Mouse (Mus musculus) cerebellum, adult 2 months (tissue): ENCODE data around the gene Epha4. TPM values are rescaled to one million over a fixed set of nuclear protein-coding genes. Genes with fewer than 3 reads are reported as not detected.

ENCODE experiments used
- DNase-seq, 2 experiments: peaks; one replicate each; pipeline ENCODE4 v3.0.0; 2021
- H3K27ac ChIP-seq: fragments of 200-500 bp; 2 replicates; pipeline ENCODE4 v1.5.1; 2012; ENCODE audit warnings: low read length, control low read depth, inconsistent platforms; ENCODE audit not compliant: insufficient read depth
- H3K27me3 ChIP-seq: fragments of 200-500 bp; 2 replicates; pipeline ENCODE4 v1.6.1; 2012; ENCODE audit warnings: inconsistent platforms, mild to moderate bottlenecking, low read length, moderate library complexity; ENCODE audit not compliant: control insufficient read depth, insufficient read depth
- H3K4me1 ChIP-seq: fragments of 200-500 bp; 2 replicates; pipeline ENCODE4 v1.6.1; 2011; ENCODE audit warnings: low read length; ENCODE audit not compliant: control insufficient read depth, insufficient read depth
- H3K4me3 ChIP-seq: fragments of 200-500 bp; replicated peaks from 2 replicates; pipeline ENCODE3; 2011; ENCODE audit warnings: mild to moderate bottlenecking, low read depth, low read length, control low read depth; ENCODE audit not compliant: insufficient read depth
- CTCF ChIP-seq: fragments of 200-500 bp; IDR thresholded peaks from 2 replicates; pipeline ENCODE4 v1.5.1; 2011; ENCODE audit warnings: low read depth, mild to moderate bottlenecking, control low read depth, low read length, moderate library complexity, borderline replicate concordance; ENCODE audit not compliant: insufficient read depth
- POLR2A ChIP-seq: fragments of 200-500 bp; IDR thresholded peaks from 2 replicates; pipeline ENCODE4 v1.6.1; 2011; ENCODE audit warnings: low read length, control low read depth, borderline replicate concordance; ENCODE audit not compliant: insufficient read depth
- WGBS: fragments of 180-500 bp; shearing (Covaris S2); methylation state at CpG from one replicate; pipeline ENCODE4 v1.1.7; 2018; 5-methylcytosine and 5-hydroxymethylcytosine counted together
- polyA plus RNA-seq: library from polyadenylated mRNA; depleted of rRNA; stranded (reverse); fragments of >200 nt; gene quantifications from 2 replicates; pipeline ENCODE4 v1.2.3, GENCODE M21; 2012

Gene Epha4
- polyA plus RNA-seq, 1 experiment: 12.5 TPM

DNA sequence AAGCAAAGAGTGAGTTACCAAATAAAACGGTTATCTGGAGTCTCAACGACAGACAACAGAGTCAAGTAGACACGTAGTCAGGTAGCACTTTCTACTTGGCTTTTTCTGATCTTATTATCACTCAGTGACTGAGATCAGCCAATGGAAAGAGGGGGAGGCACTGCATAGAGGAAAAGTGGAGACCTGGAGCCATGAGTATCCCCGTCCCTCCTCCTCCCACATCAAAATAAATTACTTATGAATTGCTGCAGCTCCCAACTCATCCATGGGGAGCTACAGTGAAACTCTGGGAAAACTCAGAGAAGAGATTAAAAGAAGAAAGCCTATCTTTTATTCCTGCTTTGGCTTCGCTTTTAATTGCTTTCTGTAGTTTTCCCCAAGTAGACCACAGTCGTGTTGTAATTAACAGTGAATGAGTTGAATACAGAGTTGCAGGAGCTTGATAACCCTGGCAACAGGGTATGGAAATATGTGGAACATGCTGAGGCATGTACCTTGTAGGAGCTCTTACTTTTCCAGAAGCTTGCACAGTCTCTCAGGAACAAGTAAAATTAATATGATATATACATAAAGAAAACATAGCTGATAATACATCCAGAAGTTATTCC is 17.8 kb upstream of the Epha4 start:
- TF ChIP-seq CTCF (no peak), POLR2A (no peak)
- Histone ChIP-seq H3K4me3 (no peak overlapping the region), H3K27me3 (no peaks in the 10 kb centered on the region), H3K27ac (no peak overlapping the region), H3K4me1 (no peaks in the 10 kb centered on the region)
- 49% methylated on average over 6 of the region's 6 CpGs for WGBS
- no peak for DNase-seq

DNA sequence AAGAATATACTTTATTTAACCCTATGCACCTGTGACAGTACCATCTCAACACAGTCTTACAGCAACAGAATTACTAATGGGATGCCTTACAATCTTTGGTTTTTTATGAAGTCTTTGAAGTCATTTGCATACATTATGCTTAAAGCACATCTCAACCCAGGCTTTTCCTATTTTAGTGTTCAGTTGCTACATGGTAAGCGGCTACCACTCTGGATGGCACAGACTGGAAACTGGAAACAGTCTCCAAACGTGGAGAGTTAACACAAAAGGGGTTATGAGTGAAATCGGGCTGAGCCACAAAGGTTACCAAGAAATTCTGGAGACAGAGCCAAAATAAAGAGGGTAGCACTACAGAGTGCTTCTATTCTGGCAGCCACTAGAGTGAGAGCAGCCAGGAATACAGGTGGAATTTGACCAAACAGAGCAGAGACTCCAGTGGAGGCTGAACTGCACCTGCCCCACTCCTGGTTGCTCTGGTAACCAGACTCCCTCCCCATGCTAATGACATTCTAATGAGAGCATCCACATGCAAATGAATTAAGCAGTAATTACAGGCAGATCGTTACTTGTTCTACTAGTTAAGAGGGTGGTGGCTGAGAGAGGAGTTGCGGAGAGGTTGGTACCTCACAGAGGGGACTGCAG is 17.2 kb upstream of the Epha4 start:
- no peaks in the 10 kb centered on the region for H3K27me3 ChIP-seq
- DNase-seq: no peak
- H3K27ac ChIP-seq: no peak overlapping the region
- no peak for TF ChIP-seq POLR2A
- TF ChIP-seq CTCF: no peak
- 29% methylated on average over 5 of the region's 5 CpGs for WGBS
- no peaks in the 10 kb centered on the region for H3K4me1 ChIP-seq
- no peak overlapping the region for H3K4me3 ChIP-seq

DNA sequence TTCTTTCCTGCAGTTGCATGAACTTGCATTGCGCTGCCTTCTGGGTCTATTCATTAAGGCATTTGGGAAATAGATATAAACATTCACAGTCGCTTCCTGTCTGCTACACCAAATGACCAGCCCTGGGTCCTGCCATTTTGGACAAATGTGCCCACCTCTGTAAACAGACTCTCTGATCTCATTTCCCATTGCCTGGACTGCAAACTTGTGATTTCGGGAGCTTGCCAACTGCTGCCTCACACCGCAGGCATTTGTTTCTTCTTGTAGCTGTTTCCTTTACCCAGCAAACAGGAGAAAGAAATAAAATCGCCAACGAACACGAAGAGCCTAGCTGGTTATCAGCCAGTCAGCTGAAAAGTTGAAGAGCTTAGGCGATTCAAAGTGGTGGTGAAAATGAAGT is 10.2 kb upstream of the Epha4 start:
- TF ChIP-seq CTCF: no peak
- no peak for TF ChIP-seq POLR2A
- Histone ChIP-seq H3K27ac (no peak overlapping the region), H3K4me1 (no peaks in the 10 kb centered on the region), H3K4me3 (no peak overlapping the region), H3K27me3 (no peaks in the 10 kb centered on the region)
- DNase-seq: no peak
- WGBS: 86% methylated on average over 8 of the region's 8 CpGs

DNA sequence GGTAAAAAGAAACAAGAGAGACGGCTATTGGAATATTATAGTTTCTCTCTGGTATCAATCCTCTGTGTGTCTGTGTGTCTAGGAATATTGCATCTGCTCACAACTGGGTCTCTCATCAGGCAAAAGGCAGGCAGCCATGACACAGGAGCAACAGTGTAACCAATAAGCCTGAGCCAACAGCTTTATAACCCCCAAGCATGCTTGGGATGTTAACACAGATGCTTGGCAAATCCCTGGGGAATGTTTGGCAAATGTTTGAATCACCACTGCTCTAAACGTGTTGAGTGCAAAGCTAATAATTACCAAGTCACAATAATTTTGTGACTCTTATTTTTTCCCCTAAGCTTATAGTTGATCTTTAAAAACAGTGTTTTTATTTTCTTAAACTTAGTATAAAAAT is 8.5 kb upstream of the Epha4 start:
- H3K4me3 ChIP-seq: no peak overlapping the region
- no peaks in the 10 kb centered on the region for H3K4me1 ChIP-seq
- no peak for TF ChIP-seq POLR2A
- no peak for TF ChIP-seq CTCF
- H3K27ac ChIP-seq: no peak overlapping the region
- no peak for DNase-seq
- WGBS: 63% methylated on average over 2 of the region's 2 CpGs
- H3K27me3 ChIP-seq: no peaks in the 10 kb centered on the region

DNA sequence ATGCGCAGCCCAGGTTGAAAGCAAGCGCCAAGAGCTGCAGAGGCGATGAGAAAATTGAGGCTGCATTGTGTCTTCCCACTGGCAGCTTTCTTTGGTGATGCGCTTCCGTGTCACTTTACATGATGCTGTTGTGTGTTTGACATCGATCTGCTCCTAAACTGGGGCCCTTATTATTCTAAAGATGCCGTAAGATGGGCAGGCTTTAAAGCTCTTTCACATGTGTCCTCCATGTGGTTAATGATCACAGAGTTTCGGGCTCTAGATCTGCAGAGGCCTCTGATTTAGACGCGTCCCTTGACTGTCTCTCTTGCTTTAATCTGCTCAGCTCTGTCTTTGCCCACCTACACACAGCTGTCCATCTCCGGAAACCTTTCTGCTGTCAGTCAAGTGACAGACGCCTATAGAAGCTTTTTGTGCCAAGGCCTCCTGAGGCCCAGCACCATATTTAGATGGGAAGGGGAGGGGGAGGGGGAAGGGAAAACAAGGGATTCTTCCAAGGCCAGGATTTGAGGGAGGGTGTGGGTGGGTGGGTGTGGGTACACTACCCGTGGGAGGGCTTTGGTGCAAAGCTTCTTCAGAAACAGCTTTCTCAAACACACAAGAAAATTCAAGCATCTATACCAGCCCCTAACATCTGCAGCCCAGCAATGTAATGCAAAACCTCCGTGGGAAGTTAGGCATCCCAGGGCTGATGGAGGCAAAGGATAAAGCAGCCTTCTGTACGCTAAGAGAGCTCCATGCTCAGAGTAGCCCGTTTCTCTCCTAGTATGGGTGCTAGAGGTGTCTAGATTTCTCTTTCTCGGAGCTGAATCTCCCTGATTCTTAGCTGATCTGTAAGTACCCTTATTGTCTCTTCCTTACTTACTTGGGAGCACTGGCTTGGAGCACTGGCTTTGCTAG is 7.0 kb upstream of the Epha4 start:
- Histone ChIP-seq H3K4me1 (no peaks in the 10 kb centered on the region), H3K27me3 (no peaks in the 10 kb centered on the region), H3K27ac (no peak overlapping the region), H3K4me3 (no peak overlapping the region)
- no peak for DNase-seq
- TF ChIP-seq POLR2A: no peak
- TF ChIP-seq CTCF: no peak
- 39% methylated on average over 16 of the region's 17 CpGs for WGBS

DNA sequence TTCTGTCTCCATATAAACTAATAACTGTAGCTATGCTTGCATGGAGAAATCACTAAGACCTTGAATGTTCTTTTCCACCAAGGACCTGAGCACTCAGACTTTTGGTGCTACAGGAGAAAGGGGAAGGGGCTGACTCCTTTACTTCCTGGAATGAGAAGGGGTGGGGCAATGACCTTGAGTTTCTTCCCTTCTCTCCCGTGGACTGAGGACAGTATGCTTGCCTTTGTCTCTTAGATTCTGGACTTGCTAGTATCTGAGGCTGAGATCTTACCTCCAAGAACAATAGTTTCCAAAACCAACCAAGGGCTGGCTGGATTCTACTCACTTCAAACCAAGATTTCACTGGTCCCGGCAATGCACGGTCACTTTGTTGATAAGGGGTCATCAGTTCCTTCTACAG is 3.8 kb upstream of the Epha4 start:
- H3K27me3 ChIP-seq: no peaks in the 10 kb centered on the region; the same call in 1 of the 2 replicates
- WGBS: 92% methylated on average over 3 of the region's 3 CpGs
- H3K27ac ChIP-seq: no peak overlapping the region
- TF ChIP-seq CTCF: no peak
- TF ChIP-seq POLR2A: no peak
- no peaks in the 10 kb centered on the region for H3K4me1 ChIP-seq
- H3K4me3 ChIP-seq: no peak overlapping the region
- DNase-seq: no peak

DNA sequence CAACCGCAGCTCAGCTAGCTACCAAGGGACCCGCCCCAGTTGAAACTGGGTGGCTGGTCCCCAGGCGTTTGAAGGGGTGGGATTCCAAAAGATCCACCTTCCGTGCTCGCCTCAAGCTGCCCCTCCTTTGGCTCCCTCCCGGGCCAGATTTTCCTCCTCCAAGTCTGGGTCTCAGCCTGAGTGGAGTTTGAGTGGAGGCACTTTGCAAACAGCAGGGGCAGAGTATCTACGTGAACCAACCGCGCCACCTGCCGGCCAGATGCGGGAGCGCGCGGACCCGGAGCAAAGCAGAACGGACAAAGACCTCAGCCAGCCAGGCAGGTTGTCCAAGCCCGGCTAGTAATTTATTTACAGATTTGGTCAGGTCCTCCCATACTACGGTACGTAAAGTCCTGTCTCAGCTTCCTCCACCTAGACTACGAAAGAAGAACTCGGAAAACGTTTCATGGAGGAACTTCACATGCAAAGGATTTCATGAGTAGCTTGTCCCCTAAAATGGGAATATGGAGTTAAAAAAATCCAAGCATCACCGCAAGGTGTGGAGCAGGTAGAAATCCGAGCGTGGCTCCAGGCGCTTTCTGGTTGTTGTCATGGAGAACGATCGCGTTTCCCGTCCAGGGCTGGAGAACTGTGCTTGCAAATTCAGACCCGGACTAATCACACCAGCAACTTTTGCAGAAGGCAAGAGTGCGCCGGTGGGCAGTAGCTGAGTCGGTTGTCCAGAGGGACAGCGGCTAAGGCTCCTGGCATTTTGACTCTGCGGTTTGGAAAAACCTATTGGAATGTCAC is 1.5 kb upstream of the Epha4 start:
- Histone ChIP-seq H3K27me3 (no peaks in the 10 kb centered on the region; the same call in 1 of the 2 replicates), H3K4me1 (no peaks in the 10 kb centered on the region), H3K4me3 (no peak overlapping the region), H3K27ac (no peak overlapping the region)
- WGBS: 2% methylated on average over 36 of the region's 36 CpGs
- peak; percentile 81 to 93 for DNase-seq
- TF ChIP-seq CTCF (peak; percentile 96), POLR2A (no peak)

DNA sequence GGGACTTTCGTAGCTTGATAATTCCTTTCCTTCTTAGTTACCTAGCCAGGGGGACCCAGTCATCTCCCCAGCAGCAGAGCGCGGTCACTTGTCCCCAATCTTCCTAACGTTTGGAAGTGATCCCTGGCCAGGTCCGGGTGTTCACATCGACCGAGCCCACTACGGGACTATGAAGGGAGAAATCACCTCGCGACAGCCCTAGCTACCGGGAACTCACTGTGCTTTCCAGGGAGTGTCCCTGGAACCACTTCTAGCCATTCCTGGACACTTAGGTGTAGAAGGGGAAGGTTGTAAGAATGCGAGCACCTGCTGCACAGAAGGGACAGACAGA is 728 bp upstream of the Epha4 start:
- Histone ChIP-seq H3K27me3 (no peaks in the 10 kb centered on the region; the same call in 1 of the 2 replicates), H3K4me3 (peak overlapping the region; percentile 55), H3K27ac (no peak overlapping the region), H3K4me1 (no peaks in the 10 kb centered on the region)
- no peak for TF ChIP-seq POLR2A
- no peak for TF ChIP-seq CTCF
- DNase-seq: peak in 1 of 2 experiments; percentile 13
- under 1% methylated on average over 12 of the region's 12 CpGs for WGBS
